Mouse (Mus musculus) NIH3T3 (cell line): Measurements from ENCODE around the gene Sike1.

ENCODE experiments used
- DNase-seq: peaks from one replicate; pipeline ENCODE4 v3.0.0-alpha.2; 2012; ENCODE audit warnings: low read depth

Sike1 gene

DNA sequence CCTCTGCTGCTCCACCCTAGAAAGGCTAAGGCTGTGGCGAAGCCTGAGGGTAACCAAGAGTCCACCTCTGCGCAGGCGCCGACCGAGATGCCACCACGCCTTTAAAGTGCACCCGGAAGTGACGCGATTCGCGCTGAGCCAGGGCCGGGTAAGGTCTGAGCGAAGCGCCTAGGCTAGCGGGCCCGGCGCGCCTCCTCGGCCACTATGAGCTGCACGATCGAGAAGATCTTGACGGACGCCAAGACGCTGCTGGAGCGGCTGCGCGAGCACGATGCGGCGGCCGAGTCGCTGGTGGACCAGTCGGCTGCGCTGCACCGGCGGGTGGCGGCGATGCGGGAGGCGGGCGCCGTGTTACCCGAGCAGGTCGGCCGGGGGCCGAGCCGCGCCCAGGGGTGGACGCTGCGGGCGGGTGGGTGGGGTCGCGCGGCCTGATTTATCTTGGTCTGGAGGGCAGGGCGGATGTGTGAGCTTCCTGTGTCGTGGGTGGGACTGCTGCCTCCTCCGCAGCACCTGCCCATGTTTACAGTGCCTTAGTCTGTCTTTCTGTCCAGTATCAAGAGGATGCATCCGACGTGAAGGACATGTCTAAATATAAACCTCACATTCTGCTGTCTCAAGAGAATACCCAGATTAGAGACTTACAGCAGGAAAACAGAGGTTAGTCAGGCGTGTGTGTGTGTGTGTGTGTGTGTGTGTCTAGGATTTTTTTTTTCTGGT is at the start of gene Sike1:
Gene Sike1, plus strand, starts transcription at position 104 of the 717 bp plus-strand sequence.
- DNase-seq: peak; percentile 96

DNA sequence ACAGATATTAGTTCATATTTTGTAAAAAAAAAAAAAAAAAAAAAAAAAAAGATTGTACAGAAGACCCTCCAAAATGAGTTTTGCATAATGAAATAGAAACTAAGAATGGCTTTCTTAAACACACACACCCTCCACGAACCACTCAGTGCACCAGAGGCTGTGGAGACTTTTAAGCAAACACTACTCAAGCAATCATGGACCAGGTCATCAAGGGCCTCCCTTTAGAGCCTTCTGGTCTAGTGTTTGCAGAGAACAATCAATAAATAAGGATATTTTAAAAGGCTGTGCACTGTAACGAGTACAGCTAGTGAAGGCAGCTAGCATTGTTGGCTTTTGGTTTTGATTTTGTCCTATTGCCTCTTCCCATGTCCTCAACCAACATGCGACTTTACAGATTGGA is 49.2 kb upstream of the Sike1 start:
- no peak for DNase-seq

- DNase-seq: no peak
Measured at GRCm38 (mm10) chr3:102946861-102947260, 48.6 kb upstream of the Sike1 start.

DNA sequence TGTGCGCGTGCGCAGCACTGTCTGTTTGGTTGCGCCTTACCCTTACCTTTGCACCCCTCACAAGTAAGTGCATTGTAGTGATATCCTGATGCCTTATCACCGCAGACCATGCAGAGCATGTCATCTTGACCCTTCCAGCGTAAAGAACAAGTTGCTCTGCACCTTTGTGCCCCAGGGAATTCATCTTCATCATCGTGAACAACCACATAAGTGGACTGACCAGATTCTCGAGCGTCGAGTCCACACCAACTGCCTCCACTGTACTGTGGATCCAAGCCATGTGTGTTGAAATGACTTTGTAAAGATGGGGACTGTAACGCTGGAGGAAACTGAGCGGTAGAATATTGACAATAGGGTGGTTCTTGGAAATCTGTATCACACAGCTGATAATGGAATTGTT is 41.0 kb upstream of the Sike1 start:
- DNase-seq: no peak

DNA sequence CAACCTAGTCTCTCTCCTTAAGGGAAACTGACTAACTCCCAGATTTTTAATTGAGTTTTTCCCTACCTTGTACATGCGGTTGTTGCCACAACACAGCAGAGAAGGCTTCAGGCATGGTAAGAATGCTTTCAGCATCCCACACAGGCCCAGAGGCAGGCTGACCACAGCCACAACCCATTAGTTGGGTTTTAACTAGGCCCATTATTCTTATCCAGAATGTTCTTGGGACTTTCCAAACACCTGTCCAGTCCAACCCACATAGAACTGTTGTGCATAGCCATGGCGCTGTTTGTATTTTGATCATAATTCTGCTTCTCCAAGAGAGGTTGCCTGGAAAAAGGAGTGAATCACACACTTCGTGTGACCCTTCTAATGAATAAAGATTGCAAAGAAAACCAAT is 40.4 kb upstream of the Sike1 start:
- DNase-seq: no peak

- DNase-seq: peak; percentile 25
Measured at GRCm38 (mm10) chr3:102955596-102955995, 39.9 kb upstream of the Sike1 start.

GRCm38 (mm10) chr3:102964033-102964432 is 31.5 kb upstream of the Sike1 start, which contains the start of gene Nr1h5:
Gene Nr1h5, minus strand, starts transcription at chr3:102964133.
- no peak for DNase-seq

DNA sequence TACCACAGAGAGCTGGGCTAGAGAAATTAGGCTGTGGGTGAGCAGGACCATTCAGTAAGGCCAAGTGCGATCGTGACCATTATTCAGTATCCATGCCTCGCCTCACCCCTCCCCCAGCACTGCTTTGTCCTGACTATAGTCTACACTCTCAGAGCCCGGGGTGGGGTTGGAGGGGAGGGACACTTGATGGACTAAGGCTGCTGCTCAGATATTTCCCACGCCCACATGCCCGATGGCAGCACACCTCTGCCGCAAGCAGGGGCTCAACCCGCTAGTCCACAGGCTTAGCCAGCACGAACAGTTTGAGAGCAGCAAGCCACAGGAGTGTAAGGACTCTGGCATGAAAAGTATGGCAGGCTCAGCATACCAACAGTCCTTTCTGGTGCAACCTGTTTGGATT is 25.4 kb upstream of the Sike1 start:
- DNase-seq: no peak

DNA sequence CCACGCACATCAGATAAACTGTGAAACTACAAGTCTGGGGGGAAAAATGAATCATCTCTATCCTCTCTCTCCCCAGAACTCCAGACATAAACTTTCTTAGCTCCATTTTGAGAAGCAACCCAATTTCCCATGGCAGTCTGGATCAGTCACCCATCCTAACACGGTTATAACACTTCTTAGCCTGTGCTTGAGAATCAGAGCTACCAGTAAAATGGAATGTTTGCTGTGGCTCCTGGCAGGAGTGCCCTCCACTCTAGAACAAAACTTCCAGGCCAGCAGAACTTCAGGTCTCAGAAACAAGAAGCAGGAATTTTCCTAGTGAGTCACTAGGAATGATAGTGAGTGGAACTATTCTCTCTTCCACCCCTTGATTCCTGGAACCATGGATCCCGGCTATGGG is 25.0 kb upstream of the Sike1 start:
- DNase-seq: peak; percentile 41

GRCm38 (mm10) chr3:102976906-102977305 is 18.6 kb upstream of the Sike1 start:
- DNase-seq: no peak

DNA sequence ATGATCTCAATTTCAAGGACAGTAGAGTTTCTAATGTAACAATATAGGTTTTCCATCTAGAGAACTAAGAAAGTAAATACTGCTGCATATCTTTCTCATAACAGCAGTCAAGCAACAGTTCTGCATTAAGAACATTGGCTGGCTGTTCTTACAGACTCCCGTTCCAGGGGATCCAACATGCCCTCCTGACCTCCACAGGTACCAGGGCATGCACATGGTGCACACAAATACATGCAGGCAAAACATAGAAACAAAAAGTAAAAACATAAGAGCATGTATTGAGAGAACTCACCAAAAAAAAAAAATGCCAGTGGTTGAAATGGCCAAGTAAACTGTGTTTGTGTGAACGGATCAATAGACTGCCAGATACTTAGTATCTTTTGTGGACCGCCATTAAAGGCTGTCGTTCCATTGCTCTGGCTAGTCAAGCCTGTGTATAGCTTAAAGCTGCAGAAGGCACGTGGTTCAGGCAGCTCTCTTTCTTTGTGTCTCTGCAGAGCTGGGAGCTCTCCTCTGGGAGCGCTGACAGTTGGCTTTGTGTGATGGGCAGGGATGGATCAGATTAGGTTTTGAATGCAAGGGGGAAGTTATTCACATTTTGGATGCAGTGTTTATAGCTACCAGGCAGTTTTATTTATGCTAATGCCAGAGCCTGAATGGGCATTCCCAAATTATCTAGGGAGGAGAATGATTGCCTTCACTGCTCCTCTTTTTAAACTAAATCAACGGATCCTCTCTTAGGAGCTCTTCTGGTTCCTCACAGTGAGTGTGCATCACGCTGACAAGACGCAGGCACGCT is 15.8 kb upstream of the Sike1 start:
- no peak for DNase-seq

- DNase-seq: no peak
Measured at GRCm38 (mm10) chr3:102980349-102980736, 15.2 kb upstream of the Sike1 start.

DNA sequence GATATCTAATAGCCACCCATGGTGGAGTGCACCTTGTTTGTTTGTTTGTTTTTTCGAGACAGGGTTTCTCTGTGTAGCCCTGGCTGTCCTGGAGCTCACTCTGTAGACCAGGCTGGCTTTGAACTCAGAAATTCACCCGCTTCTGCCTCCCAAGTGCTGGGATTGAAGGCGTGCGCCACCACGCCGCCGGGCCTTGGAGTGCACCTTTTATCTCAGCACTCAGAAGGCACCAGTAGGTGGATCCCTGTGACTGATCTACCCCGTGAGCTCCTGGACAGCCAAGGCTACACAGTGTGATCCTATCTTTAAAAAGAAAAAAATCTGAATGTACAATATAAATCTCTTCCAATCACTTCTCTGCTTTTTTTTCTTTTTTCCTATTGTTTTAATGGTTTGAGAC is 4.5 kb upstream of the Sike1 start:
- DNase-seq: no peak

- DNase-seq: peak; percentile 90
Measured at GRCm38 (mm10) chr3:102992936-102993335, 2.6 kb upstream of the Sike1 start.

GRCm38 (mm10) chr3:102995233-102995604 is 289 bp upstream of the Sike1 start:
- DNase-seq: no peak

DNA sequence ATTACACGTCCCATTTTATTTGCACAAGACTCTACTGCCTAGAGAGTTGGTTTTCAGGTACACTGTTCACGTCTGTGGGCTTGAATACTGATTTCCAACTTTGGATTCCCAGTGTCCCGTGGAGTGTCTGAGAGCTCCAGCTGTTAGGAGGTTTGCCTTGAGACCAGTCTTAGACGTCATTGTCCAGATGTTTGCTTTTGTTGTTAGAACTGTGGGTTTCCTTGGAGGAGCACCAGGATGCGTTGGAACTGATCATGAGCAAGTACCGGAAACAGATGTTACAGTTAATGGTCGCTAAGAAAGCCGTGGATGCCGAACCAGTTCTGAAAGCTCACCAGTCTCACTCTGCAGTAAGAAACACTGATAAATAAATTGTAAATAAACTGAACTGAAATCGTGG is 1.5 kb downstream of the Sike1 start:
- peak; percentile 64 for DNase-seq

DNA sequence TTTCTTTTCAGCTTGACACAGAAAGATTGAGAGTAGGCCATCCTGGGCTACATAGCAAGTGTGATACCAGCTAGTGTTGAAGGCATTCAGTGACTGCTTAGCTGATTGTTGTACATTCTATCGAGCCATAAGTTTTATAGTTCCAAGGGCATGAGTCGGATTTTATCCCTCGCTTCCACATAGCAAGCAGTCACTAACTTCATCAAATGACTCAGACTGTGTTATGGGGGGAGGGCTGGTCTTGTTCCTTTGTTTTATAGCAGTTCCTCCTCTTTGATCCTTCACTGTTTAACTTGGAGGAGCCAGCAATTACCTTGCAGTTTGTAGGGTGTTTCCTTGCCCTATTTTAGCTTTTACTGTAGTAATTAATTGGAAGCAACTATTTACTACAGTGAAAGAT is 2.1 kb downstream of the Sike1 start:
- peak; percentile 50 for DNase-seq

DNA sequence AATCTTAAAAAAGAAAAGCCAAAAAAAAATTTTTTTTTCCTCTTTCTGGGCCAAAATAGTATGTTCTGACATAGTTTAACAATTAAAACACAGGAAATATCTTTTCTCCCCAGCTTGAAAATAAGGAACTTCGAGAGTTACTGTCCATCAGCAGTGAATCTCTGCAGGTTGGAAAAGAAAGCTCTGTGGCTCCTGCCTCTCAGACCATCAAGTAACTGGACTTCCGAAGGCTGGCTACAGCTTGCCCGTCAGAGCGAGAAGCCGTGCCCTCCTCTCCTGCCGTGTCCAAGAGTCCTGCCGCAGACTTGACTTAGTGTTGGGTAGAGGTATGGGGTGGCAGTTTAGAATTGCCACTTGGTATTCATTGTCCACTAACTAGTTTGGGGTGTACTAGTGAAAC is 6.1 kb downstream of the Sike1 start:
- DNase-seq: no peak

GRCm38 (mm10) chr3:103017350-103017749 is 21.8 kb downstream of the Sike1 start:
- no peak for DNase-seq

DNA sequence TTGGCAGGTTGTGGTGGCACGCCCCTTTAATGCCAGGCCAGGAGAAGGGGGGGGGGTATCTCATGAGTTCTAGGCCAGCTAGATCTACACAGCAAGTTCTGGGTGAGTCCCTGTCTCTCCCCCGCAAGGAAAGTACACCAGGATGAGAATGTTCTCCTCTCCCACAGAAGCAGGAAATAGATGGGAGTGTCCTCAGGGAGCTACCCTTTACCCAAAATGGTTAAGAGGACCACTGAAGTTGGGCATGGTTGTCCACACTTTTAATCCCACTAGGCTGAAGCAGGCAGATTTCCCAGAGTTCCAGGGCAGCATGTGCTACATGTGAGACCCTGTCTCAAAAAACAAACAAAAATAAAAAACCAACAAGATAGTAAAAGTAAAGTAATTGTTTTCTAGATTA is 24.0 kb downstream of the Sike1 start:
- DNase-seq: peak; percentile 22

GRCm38 (mm10) chr3:103020249-103020942 is 24.9 kb downstream of the Sike1 start, which contains the start of gene Csde1:
Gene Csde1, plus strand, starts transcription at chr3:103020426.
- DNase-seq: peak; percentile 99

DNA sequence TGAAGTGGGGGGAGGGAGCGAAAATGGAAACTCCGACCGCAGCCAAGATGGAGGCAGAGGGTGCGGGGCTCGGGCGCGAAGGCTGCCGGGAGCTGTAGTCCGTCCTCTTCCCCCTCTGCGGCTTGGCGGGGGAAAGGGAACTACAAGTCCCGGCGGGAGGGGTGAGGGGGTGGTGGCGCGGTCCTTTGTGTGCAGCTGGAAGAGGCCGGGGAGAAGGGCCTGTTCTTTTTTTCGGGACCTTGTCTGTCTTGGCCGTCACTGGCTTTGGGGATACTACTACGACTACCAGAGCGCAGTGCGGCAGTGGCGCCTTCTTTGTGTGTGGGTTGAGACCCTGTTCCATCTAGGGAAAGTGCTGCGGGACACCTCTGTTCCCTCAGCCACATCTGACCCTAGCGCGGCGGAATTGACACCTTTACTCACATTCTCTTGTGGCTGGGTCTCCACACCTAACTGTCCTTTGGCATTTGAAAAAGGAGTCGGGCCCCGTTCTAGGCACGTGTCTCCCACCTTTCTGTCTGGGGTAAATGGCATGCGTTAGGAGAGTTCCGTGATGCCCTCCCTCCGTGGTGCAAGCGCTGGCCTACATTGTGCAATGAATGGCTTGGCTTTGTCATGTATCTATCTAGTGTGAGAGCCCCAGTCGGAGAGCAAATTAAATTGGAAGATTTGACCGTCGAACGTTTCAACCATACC is 25.6 kb downstream of the Sike1 start:
- DNase-seq: peak; percentile 95
